Mouse (Mus musculus) cerebellum, adult 2 months (tissue): ENCODE data around the gene Grin2a.

Experiments used
- CTCF ChIP-seq: fragments of 200-500 bp; IDR thresholded peaks from 2 replicates; pipeline ENCODE4 v1.5.1; 2011; ENCODE audit warnings: low read depth, mild to moderate bottlenecking, control low read depth, low read length, moderate library complexity, borderline replicate concordance; ENCODE audit not compliant: insufficient read depth
- POLR2A ChIP-seq: fragments of 200-500 bp; IDR thresholded peaks from 2 replicates; pipeline ENCODE4 v1.6.1; 2011; ENCODE audit warnings: low read length, control low read depth, borderline replicate concordance; ENCODE audit not compliant: insufficient read depth

DNA sequence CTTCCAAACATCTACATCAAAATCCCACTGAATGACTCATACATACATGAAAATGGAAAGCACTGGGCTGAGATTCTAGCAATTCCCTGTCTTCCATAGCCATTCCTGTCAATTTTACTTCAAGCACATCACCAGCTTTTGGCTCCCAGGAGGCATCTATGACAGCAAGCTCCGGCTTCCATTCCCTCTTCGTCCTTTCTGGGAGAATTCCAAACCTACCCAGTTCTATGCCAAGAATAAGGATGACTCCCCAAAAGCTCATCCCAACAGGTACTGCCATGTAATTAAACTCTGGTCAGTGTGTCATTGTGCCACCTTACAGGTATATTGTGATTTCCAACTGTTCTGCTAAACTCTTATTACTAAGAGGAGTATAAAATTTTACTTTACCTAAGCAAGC is 111.2 kb downstream of the Grin2a start:
- TF ChIP-seq CTCF (no peak), POLR2A (no peak)
